Mouse (Mus musculus) frontal cortex, postnatal 36 days (tissue): ENCODE results near the gene Grap.

Experiments used
- DNase-seq, 2 experiments: peaks; one replicate each; pipeline ENCODE4 v3.0.0; 2022; ENCODE audit warnings: low spot score in 2 of 2

Gene Grap

GRCm38 (mm10) chr11:61683907-61684731 is 31.1 kb downstream of the Grap start, which contains the start of gene Fam83g:
Fam83g (plus strand) TSS chr11:61684091.
- no peak for DNase-seq

DNA sequence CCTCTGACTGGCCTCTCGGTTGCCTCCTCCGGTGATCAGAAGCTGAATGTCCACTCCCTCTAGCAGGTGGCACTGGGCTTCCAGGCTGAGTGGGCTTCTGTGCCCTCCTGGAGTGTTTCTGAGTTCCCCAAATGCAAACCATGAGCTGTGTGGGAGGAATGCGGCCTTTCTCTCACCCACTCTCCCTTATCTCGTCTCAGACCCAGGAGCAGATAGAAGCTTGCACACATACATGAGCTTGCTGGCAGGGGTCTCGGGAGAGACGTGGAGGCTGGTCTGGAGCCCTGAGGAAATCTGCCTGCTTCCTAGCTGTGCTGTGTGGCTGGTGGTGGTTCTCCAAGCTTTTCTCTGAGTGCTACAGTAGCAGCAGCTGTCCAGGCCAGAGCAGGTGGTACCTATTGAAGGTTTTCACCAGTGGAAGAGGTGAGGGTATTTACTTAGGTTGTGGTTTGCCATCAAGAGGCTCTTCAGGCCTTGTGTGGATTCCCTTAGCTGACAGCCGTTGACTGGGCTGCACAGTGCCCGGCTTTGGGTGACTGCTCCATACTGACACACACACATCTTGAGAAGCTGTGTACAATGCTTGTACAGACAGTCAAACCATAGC is 32.2 kb downstream of the Grap start:
- DNase-seq, result no peak

DNA sequence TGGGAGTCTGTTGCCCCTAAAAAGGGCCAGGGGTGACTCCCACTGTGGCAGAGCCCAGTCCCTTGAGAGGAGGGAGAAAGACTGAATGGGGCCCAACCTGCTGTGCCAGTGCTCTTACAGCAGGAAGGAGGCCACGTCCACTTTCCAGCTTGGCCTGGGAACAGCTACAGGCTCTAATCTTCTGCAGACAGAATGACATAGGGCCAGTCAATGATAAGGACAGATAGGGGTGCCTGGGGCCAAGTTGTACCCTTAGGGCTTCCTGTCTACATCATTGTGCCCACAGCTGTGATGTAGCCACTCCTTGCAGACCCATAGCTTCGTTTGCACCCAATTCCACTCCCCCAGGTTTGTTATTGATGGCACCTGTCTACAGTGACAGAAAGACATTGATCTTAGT is 33.1 kb downstream of the Grap start:
- no peak for DNase-seq

DNA sequence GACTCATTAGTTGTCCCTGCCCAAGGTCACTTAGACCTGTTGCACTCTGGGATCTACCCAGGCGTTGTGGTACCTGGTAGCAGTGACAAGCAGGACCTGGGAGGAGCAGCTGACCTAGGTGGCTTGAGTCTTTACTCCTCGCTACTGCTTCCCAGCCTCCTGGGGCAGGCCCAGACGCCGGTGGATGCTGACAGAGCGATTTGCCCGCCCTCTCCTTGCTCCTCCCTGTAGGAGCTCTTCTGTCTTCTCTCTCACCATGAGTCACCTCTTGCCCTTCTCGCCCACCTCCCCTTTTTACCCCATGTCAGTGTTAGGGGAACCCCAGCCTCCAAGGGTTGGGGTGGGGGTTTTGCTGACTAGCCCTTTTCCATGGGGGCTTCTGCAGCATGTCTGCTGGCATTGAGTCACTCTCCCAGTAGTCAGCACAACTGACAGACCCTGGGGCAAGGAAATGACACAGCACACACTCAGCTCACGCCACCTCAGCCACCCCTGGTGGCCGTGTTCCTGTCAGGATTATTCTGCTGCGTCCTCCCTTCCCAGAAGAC is 33.9 kb downstream of the Grap start:
- DNase-seq, result no peak

GRCm38 (mm10) chr11:61687595-61687994 is 34.5 kb downstream of the Grap start:
- DNase-seq, result no peak

DNA sequence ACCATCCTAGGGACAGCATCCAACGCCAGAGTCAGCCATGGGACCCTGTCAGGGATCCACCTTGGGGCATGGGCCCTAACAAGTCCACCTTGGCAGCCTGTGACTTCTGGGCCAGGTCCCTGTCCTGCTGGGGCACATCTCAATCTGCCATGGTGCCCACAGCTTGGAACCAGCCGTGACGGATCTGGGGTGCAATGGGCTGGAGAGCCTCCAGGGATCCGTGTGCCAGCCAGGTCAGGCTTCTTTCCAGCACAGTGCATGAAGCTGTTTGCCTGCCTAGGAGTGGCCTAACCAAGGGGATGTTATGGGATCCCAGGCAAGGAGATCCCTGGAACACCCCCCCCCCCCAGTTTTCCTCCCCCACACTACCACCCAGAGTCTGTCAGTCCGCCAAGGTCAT is 39.9 kb downstream of the Grap start:
- DNase-seq, result no peak

- DNase-seq, result no peak
These were observed 45.8 kb downstream of the Grap start for GRCm38 (mm10) chr11:61698852-61699251.

DNA sequence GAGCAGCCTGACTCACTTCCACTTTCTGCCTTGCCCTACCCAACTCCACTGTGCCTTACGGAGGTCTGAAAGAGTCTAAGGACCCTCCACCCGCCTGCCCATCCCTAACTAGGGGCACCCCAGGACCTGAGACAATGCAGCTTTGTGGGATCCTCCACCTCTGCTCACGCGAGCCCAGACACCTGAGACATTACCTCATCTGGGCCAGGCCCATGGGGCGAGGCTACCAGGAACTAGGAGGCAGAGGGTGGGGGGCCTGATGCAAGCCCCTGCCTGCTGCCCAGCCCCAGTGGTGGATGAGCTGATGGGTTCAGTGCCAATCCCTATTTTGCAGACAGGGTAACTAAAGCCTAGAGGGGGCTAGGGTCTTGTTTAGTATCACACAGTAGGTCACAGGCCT is 46.4 kb downstream of the Grap start:
- DNase-seq, result no peak

- DNase-seq, result no peak
These were observed 46.9 kb downstream of the Grap start for GRCm38 (mm10) chr11:61699933-61700332.

GRCm38 (mm10) chr11:61701696-61702095 is 48.6 kb downstream of the Grap start:
- DNase-seq, result no peak

GRCm38 (mm10) chr11:61702494-61702893 is 49.4 kb downstream of the Grap start:
- DNase-seq, result no peak

DNA sequence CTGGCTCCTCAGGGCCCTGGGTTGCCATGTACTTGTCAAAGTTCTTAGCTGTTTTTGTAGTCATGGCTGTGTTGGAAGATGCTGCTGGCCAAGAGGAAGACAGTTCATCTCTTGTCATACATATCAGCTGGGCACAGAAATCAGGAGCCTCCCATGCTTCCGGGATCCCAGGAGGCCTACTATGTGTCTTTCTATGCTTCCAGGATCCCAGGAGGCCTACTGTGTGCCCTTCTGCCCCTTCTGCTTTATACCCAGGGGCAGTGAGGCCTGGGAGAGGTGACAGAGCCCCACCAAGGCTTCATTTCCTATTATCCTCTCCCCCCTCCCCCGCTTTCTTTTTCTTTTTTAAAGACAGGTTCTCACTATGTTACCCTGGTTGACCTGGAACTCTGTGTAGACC is 52.5 kb downstream of the Grap start:
- DNase-seq, result no peak

GRCm38 (mm10) chr11:61706232-61706631 is 53.2 kb downstream of the Grap start:
- no peak for DNase-seq

DNA sequence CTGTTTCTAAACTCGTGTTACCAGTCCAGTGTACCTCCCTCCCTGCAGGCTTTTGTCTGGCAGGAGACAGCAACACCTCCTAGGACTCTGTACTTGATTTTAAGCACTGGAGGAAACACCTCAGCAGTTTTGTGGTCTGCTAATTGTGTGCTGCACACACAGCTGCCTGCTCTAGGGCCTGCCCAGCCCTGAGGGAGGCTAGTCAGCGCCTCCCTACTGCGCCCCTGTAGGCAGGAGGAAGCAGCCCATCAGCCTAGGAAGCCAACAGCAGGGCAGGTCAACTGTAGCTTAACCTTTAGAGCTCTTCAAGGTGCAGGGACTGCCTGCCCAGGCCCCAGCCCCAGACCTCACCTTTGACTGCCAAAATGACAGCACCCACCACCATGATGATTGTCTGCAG is 55.9 kb downstream of the Grap start:
- DNase-seq, result no peak

GRCm38 (mm10) chr11:61713157-61713855 is 60.2 kb downstream of the Grap start:
- no peak for DNase-seq

- peak; percentile 72 to 87 for DNase-seq
These were observed 61.5 kb downstream of the Grap start for GRCm38 (mm10) chr11:61714346-61715117.

DNA sequence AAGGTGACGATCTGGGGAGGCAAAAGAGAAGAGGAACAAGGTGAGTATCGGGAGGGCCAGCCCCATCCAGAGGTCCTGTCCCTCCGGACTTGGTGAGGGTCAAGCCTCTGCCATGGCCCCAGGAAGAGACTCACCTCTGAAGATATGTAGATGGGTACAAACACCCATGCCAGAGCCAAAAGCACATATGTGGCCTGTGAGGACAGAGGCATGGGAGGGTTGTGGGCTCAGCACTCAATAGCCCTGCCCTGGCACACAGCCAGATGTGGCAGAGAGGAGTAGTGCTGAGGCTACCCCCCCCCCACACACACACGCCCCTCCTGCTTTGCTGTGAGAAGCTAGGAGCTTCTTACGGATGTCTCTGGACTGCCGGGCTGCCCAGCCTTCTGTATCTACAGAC is 62.1 kb downstream of the Grap start:
- DNase-seq, result no peak

DNA sequence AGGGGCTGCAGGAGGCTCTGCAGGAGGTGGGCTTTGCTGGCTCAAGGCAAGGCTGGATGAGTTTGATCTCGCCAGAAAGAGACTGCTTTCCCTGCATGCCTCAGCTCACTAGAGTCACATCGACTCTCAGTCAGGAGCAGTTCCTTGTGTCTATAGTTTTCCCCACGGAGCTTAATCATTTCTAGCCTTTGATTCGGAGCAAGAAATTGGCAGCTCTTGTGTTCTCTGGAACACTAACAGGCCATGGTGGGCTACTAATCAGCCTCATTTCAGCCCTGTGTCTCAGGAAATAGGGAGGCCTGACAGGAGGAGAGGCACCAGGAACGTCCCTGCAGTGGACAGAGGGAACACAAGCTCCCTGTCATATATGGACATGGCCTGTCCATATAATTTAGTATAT is 64.9 kb downstream of the Grap start:
- no peak for DNase-seq

- no peak for DNase-seq
These were observed 66.3 kb downstream of the Grap start for GRCm38 (mm10) chr11:61719387-61719786.

- no peak for DNase-seq
These were observed 66.8 kb downstream of the Grap start for GRCm38 (mm10) chr11:61719826-61720225.

DNA sequence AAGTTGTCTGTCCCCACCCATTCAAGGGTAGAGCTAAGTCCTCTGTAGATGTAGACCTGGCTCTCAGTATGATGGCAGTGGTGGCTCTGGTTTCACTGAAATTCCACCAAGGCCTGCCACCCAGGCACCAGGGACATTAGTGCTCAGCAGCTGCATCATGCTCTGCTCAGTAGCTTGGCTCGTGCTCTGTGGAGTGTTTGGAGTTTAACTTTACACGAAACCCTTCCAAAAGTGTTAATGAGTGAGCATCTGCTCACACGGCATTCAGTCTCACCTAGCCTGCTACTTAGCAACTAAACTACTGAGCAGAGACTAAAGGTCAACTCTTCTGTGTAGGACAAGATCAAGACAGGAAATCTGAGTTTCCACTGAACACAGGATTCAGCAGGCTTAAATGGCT is 67.6 kb downstream of the Grap start, which contains the start of gene Slc5a10:
Gene Slc5a10 (minus strand): TSS at position 191 of the 400 bp plus-strand sequence.
- no peak for DNase-seq

DNA sequence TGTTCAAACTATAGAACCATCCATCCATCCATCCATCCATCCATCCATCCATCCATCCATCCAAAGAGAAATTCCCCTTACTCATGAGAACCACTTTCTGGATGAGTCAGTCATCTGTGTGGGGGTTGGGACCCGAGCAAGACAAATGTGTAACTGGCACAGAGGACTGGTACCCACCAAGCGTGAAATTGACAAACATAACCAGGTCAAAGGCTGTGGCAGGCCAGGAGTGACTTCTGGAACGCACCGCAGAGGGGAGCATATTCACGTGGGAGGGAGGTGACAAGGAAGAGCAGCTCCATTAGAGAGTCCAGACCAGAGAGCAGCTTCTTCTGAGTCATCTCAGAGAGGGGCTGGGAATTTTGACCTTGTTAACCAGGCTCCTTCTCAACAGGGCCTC is 69.0 kb downstream of the Grap start:
- no peak for DNase-seq
